Mouse (Mus musculus): Measurements from ENCODE around the gene Gpr19. TPM values are rescaled to one million over a fixed set of nuclear protein-coding genes. Genes with fewer than 3 reads are reported as not detected.
A peak's percentile ranks its signal among the peaks of the same experiment; 100 is the strongest.

Gene Gpr19
- polyA plus RNA-seq, 1 experiment from 2014 or later = 13.6 TPM

DNA sequence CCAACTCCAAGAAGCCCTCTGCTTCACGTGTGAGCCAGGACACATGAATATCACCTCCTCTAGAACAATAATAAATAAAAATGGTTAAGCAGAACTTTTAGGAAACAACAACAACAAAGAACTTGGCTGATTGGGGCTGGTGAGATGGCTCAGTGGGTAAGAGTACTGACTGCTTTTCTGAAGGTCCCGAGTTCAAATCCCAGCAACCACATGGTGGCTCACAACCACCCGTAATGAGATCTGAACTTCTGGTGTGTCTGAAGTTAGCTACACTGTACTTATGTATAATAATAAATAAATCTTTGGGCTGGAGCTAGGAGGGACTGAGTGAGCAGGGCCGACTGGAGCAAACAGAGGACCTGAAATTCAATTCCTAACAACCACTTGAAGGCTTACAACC lies 21.1 kb downstream of the Gpr19 start:
- Histone ChIP-seq H3K9ac (replicated peaks; ENCODE audit: low read length) (no peak overlapping the region), H3K4me1 (ENCODE audit: insufficient read depth, low read length) (no peaks in the 10 kb centered on the region), H3K4me2 (replicated peaks; ENCODE audit: low read depth, low read length) (no peak overlapping the region), H3K27ac (ENCODE audit: low read length) (no peak overlapping the region), H3K27me3 (ENCODE audit: insufficient read depth, low read length) (no peaks in the 10 kb centered on the region), H3K9me3 (ENCODE audit: low read length) (no peaks in the 10 kb centered on the region), H3K4me3 (ENCODE audit: low read length) (no peak overlapping the region), H3K36me3 (ENCODE audit: insufficient read depth, low read length) (no peaks in the 10 kb centered on the region)
- ATAC-seq (ENCODE audit: low FRiP score, low TSS enrichment) = no peak
- 90% methylated on average over 4 of the region's 4 CpGs for WGBS

DNA sequence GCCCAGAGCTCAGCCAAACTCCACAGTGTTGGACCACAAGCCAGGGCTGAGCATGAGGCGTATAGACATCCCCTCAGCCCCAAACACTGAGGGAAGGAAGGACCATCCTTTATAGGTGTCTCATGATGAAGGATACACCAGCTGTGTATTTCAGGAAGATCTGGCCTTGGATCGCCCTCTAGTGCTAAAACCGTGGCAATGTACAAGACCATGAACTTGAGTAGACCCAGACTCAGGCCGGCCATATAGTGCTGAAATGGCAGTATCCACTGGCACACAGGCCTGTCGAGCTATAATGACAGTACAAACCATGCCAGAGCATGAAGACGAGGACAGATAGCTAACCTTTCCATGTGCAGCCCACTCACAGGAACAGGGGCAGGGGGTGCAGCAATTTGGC lies 21.6 kb downstream of the Gpr19 start:
- no peak overlapping the region for H3K4me2 ChIP-seq (replicated peaks; ENCODE audit: low read depth, low read length)
- no peaks in the 10 kb centered on the region for H3K9me3 ChIP-seq (ENCODE audit: low read length)
- no peak overlapping the region for H3K27ac ChIP-seq (ENCODE audit: low read length)
- no peaks in the 10 kb centered on the region for H3K27me3 ChIP-seq (ENCODE audit: insufficient read depth, low read length)
- no peaks in the 10 kb centered on the region for H3K36me3 ChIP-seq (ENCODE audit: insufficient read depth, low read length)
- ATAC-seq (ENCODE audit: low FRiP score, low TSS enrichment) = no peak
- no peaks in the 10 kb centered on the region for H3K4me1 ChIP-seq (ENCODE audit: insufficient read depth, low read length)
- H3K4me3 ChIP-seq (ENCODE audit: low read length) = no peak overlapping the region
- WGBS = 78% methylated on average over 6 of the region's 6 CpGs
- no peak overlapping the region for H3K9ac ChIP-seq (replicated peaks; ENCODE audit: low read length)

DNA sequence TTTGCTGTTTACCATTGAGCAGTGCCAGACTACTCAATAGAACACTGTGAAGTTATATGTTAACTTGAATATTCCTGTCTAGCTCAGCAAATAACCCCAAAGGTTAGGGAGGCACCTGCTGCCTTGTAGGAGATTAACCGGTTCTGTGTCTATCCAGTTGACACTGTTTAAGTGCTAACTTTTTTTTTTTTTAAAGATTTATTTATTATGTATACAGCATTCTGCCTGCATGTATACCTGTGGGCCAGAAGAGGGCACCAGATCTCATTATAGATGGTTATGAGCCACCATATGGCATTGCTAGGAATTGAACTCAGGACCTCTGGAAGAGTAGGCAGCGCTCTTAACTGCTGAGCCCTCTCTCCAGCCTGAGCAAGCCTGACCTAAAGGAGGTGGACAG lies 25.4 kb downstream of the Gpr19 start:
- Histone ChIP-seq H3K36me3 (ENCODE audit: insufficient read depth, low read length) (peaks cover 19% of the 10 kb centered on the region), H3K27ac (ENCODE audit: low read length) (peak overlapping the region; percentile 87), H3K27me3 (ENCODE audit: insufficient read depth, low read length) (no peaks in the 10 kb centered on the region), H3K4me3 (ENCODE audit: low read length) (no peak overlapping the region), H3K9me3 (ENCODE audit: low read length) (no peaks in the 10 kb centered on the region), H3K4me1 (ENCODE audit: insufficient read depth, low read length) (no peaks in the 10 kb centered on the region), H3K4me2 (replicated peaks; ENCODE audit: low read depth, low read length) (no peak overlapping the region), H3K9ac (replicated peaks; ENCODE audit: low read length) (no peak overlapping the region)
- ATAC-seq (ENCODE audit: low FRiP score, low TSS enrichment) = peak; percentile 83
- WGBS = 80% methylated on average over 2 of the region's 2 CpGs

DNA sequence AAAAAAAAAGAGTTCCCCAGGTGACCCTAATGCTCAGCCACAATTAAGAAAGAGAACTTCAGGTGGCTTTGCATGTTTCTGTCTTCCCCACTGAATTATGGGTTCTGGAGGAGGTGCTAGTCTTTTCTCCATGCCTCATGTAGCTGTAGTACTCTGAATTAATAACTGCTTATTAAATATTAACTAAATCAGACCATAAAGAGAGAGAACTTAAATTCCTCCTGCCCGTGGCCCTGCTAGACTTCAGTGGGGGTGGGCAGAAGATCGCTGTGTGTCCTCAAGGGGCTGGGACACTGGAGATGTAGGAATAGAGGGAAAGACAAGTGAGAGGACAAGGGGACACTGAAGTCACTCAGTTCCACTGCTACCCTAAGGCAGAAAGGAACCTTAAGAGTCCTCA lies 26.1 kb downstream of the Gpr19 start:
- Histone ChIP-seq H3K36me3 (ENCODE audit: insufficient read depth, low read length) (peaks cover 21% of the 10 kb centered on the region), H3K9me3 (ENCODE audit: low read length) (no peaks in the 10 kb centered on the region), H3K4me2 (replicated peaks; ENCODE audit: low read depth, low read length) (no peak overlapping the region), H3K4me1 (ENCODE audit: insufficient read depth, low read length) (no peaks in the 10 kb centered on the region), H3K27ac (ENCODE audit: low read length) (peak overlapping the region; percentile 87), H3K9ac (replicated peaks; ENCODE audit: low read length) (no peak overlapping the region), H3K27me3 (ENCODE audit: insufficient read depth, low read length) (no peaks in the 10 kb centered on the region), H3K4me3 (ENCODE audit: low read length) (no peak overlapping the region)
- peak; percentile 75 for ATAC-seq (ENCODE audit: low FRiP score, low TSS enrichment)
- WGBS = 70% methylated on average over 2 of the region's 2 CpGs

DNA sequence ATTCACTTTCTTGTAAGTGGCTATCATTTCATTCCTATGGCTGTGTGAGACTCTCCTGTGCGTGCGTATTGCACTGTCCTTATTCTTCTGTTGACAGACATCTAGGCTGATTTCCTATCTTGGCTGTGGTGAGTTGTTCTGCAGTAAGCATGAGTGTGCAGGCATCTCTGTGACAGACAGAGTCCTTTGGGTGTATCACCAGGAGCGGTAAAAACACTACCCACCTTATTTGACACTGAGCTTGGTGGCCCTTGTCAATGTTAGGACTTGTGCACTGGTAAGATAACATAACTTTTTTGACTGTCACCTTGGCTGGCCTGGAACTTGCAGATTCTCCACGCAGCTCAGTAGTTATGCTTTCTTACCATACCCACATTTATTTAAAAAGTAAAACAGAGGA lies 27.5 kb downstream of the Gpr19 start:
- no peak overlapping the region for H3K27ac ChIP-seq (ENCODE audit: low read length)
- H3K36me3 ChIP-seq (ENCODE audit: insufficient read depth, low read length) = peaks cover 21% of the 10 kb centered on the region
- no peaks in the 10 kb centered on the region for H3K9me3 ChIP-seq (ENCODE audit: low read length)
- no peak for ATAC-seq (ENCODE audit: low FRiP score, low TSS enrichment)
- H3K9ac ChIP-seq (replicated peaks; ENCODE audit: low read length) = no peak overlapping the region
- WGBS = 96% methylated on average over 4 of the region's 4 CpGs
- no peak overlapping the region for H3K4me3 ChIP-seq (ENCODE audit: low read length)
- H3K27me3 ChIP-seq (ENCODE audit: insufficient read depth, low read length) = no peaks in the 10 kb centered on the region
- H3K4me2 ChIP-seq (replicated peaks; ENCODE audit: low read depth, low read length) = no peak overlapping the region
- no peaks in the 10 kb centered on the region for H3K4me1 ChIP-seq (ENCODE audit: insufficient read depth, low read length)

DNA sequence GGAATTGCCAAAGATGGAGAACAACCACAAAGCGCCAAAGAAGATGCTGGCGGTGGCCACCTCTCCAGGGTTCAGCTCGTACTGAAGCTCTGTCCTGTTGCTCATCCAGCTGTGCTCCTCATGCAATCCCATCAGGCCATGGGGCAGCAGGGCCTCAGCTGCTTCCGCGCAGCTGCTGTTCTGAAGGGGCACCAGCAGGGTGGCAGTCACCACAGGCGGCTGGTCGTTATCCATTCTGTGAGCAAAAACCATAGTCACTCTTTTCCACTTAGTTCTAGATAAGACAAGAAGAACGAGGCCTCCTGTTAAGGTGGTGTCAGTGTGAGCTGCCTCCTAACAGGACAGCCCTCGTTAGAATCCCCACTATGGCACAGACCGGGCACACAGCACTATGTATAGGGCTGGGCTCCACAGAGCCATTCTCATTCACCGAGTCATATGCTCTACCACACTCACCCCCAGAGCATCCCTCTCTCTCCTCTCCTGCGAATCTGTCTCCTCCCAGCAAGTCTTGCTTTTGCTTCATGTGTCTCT lies 28.1 kb downstream of the Gpr19 start:
- Histone ChIP-seq H3K36me3 (ENCODE audit: insufficient read depth, low read length) (peaks cover 21% of the 10 kb centered on the region), H3K9ac (replicated peaks; ENCODE audit: low read length) (no peak overlapping the region), H3K4me3 (ENCODE audit: low read length) (no peak overlapping the region), H3K4me2 (replicated peaks; ENCODE audit: low read depth, low read length) (no peak overlapping the region), H3K4me1 (ENCODE audit: insufficient read depth, low read length) (no peaks in the 10 kb centered on the region), H3K9me3 (ENCODE audit: low read length) (no peaks in the 10 kb centered on the region), H3K27ac (ENCODE audit: low read length) (no peak overlapping the region), H3K27me3 (ENCODE audit: insufficient read depth, low read length) (no peaks in the 10 kb centered on the region)
- no peak for ATAC-seq (ENCODE audit: low FRiP score, low TSS enrichment)
- WGBS = 93% methylated on average over 12 of the region's 12 CpGs

DNA sequence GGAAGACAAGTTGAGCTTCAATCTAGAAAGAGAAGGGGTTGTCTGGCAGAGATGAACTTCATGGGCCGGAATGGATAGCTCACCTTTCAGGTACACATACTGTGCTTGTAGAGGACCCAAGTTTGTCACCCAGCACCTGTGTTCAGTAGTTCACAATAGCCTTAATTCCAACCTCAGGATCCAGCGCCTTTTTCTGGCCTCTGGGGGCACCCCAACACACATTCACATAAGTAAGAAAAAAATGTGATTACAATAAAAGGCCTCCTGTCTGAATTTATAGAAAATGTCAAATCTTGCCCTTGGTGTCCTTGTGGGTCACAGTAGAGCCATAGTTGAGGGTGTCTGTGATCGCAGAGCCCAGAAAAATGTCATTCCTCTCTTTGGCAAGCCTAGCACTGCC lies 31.1 kb downstream of the Gpr19 start:
- H3K27me3 ChIP-seq (ENCODE audit: insufficient read depth, low read length) = no peaks in the 10 kb centered on the region
- H3K9me3 ChIP-seq (ENCODE audit: low read length) = no peaks in the 10 kb centered on the region
- ATAC-seq (ENCODE audit: low FRiP score, low TSS enrichment) = no peak
- H3K4me1 ChIP-seq (ENCODE audit: insufficient read depth, low read length) = peaks cover 7% of the 10 kb centered on the region
- H3K4me2 ChIP-seq (replicated peaks; ENCODE audit: low read depth, low read length) = no peak overlapping the region
- 90% methylated on average over 3 of the region's 3 CpGs for WGBS
- no peak overlapping the region for H3K4me3 ChIP-seq (ENCODE audit: low read length)
- H3K9ac ChIP-seq (replicated peaks; ENCODE audit: low read length) = no peak overlapping the region
- H3K27ac ChIP-seq (ENCODE audit: low read length) = no peak overlapping the region
- peaks cover 21% of the 10 kb centered on the region for H3K36me3 ChIP-seq (ENCODE audit: insufficient read depth, low read length)

DNA sequence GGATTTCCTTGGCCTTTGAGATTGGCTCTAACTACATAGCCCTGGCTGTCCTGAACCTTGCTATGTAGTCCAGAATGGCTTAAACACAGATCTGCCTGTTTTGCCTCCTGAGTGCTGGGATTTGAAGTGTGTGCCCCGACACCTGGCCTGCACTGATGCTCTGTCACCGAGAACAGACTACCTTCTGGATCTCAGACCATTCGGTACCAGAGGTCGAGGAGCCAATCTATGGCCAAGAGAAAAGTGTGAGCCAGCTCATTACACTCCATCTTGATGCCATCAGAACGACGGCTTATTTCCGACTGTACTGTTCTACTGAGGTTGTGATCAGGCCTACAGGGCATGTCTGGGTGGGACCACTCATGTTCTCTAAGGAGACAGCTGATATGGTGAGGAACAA lies 32.3 kb downstream of the Gpr19 start:
- 91% methylated on average over 7 of the region's 7 CpGs for WGBS
- no peak overlapping the region for H3K4me3 ChIP-seq (ENCODE audit: low read length)
- no peak overlapping the region for H3K9ac ChIP-seq (replicated peaks; ENCODE audit: low read length)
- H3K4me1 ChIP-seq (ENCODE audit: insufficient read depth, low read length) = peaks cover 11% of the 10 kb centered on the region
- no peak for ATAC-seq (ENCODE audit: low FRiP score, low TSS enrichment)
- no peaks in the 10 kb centered on the region for H3K9me3 ChIP-seq (ENCODE audit: low read length)
- no peaks in the 10 kb centered on the region for H3K27me3 ChIP-seq (ENCODE audit: insufficient read depth, low read length)
- H3K36me3 ChIP-seq (ENCODE audit: insufficient read depth, low read length) = peaks cover 21% of the 10 kb centered on the region
- no peak overlapping the region for H3K4me2 ChIP-seq (replicated peaks; ENCODE audit: low read depth, low read length)
- H3K27ac ChIP-seq (ENCODE audit: low read length) = no peak overlapping the region

DNA sequence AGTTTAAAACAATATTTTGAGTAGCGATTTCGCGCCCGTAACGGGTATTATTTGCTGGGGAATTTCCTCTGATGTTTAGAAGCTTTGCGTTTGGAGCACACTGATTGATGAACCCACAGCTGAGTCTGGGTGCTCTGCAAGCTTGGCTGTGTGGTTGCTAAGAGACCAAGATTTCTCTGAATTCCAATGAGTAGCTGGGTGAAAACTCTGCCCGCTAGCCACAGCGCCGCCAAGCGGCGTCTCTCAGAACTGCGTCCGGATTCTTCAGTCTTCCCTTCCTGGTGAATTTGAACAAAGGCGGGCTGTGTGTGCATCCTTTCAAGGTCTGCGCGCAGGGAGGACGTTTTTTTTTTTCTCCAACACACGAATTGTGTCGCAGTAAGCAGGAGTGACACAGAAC lies 35.2 kb downstream of the Gpr19 start:
- H3K9ac ChIP-seq (replicated peaks; ENCODE audit: low read length) = no peak overlapping the region; the same call in 1 of the 2 replicates
- H3K4me3 ChIP-seq (ENCODE audit: low read length) = peak overlapping the region; percentile 34
- under 1% methylated on average over 19 of the region's 19 CpGs for WGBS
- ATAC-seq (ENCODE audit: low FRiP score, low TSS enrichment) = peak; percentile 82
- H3K4me2 ChIP-seq (replicated peaks; ENCODE audit: low read depth, low read length) = peak overlapping the region; percentile 57
- H3K4me1 ChIP-seq (ENCODE audit: insufficient read depth, low read length) = peaks cover 11% of the 10 kb centered on the region
- H3K27me3 ChIP-seq (ENCODE audit: insufficient read depth, low read length) = no peaks in the 10 kb centered on the region
- H3K9me3 ChIP-seq (ENCODE audit: low read length) = no peaks in the 10 kb centered on the region
- 0 out of 2 replicates have a peak, but pooled peaks cover 3% of the 10 kb centered on the region for H3K36me3 ChIP-seq (ENCODE audit: insufficient read depth, low read length)
- H3K27ac ChIP-seq (ENCODE audit: low read length) = no peak overlapping the region

DNA sequence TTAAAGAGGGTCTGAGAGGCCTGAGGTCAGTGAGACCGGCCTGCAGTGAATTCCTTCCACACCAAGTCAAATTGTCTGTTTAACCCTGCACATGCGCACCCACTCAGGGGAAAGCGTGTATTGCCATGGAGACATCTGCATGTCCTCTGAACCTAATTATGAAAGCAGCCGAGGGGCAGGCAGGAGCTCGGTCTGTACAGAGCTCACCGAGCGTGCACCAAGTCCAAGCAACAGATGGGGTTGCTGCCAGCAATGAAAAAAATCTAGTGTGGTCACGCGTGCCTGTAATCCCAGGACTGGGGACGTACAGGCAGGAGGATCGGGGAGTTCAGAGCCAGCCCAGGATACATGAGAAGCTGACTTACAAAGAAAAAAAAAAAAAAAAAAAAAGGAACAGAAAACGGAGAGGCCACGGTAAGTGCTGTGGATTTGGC lies 35.7 kb downstream of the Gpr19 start:
- Histone ChIP-seq H3K27me3 (ENCODE audit: insufficient read depth, low read length) (no peaks in the 10 kb centered on the region), H3K4me3 (ENCODE audit: low read length) (peak overlapping the region; percentile 34), H3K36me3 (ENCODE audit: insufficient read depth, low read length) (no peaks in the 10 kb centered on the region), H3K4me2 (replicated peaks; ENCODE audit: low read depth, low read length) (peak overlapping the region; percentile 57), H3K27ac (ENCODE audit: low read length) (no peak overlapping the region), H3K9ac (replicated peaks; ENCODE audit: low read length) (no peak overlapping the region), H3K9me3 (ENCODE audit: low read length) (no peaks in the 10 kb centered on the region), H3K4me1 (ENCODE audit: insufficient read depth, low read length) (peaks cover 11% of the 10 kb centered on the region)
- ATAC-seq (ENCODE audit: low FRiP score, low TSS enrichment) = peak; percentile 64
- 27% methylated on average over 13 of the region's 13 CpGs for WGBS
